Mouse (Mus musculus) kidney, embryonic 15.5 days (tissue): ENCODE data around the gene Ikbke. TPM values are rescaled to one million over a fixed set of nuclear protein-coding genes. Genes with fewer than 3 reads are reported as not detected.

Source experiments
- ATAC-seq: fragments of 200-750 bp; cut with Nextera tagmentation; replicated peaks from 2 replicates; pipeline ENCODE4 v1.8.0; 2017; ENCODE audit warnings: moderate TSS enrichment; ENCODE audit not compliant: low FRiP score
- H3K27ac ChIP-seq: fragments of 300-500 bp; sonication (generic); 2 replicates; pipeline ENCODE4 v1.5.1; 2015; ENCODE audit warnings: mild to moderate bottlenecking, inconsistent platforms
- H3K27me3 ChIP-seq: fragments of 300-500 bp; sonication (generic); 2 replicates; pipeline ENCODE4 v1.6.1; 2015; ENCODE audit warnings: inconsistent platforms
- H3K36me3 ChIP-seq: fragments of 300-500 bp; sonication (generic); 2 replicates; pipeline ENCODE4 v1.6.1; 2015; ENCODE audit warnings: inconsistent platforms
- H3K4me1 ChIP-seq: fragments of 300-500 bp; sonication (generic); 2 replicates; pipeline ENCODE4 v1.6.1; 2015; ENCODE audit warnings: inconsistent platforms
- H3K4me2 ChIP-seq: fragments of 300-500 bp; sonication (generic); 2 replicates; pipeline ENCODE4 v1.6.1; 2015; ENCODE audit warnings: moderate library complexity, mild to moderate bottlenecking, inconsistent platforms
- H3K4me3 ChIP-seq: fragments of 300-500 bp; sonication (generic); replicated peaks from 2 replicates; pipeline ENCODE4 v1.5.1; 2015; ENCODE audit warnings: mild to moderate bottlenecking, inconsistent platforms
- H3K9ac ChIP-seq: fragments of 300-500 bp; sonication (generic); 2 replicates; pipeline ENCODE4 v1.6.1; 2015; ENCODE audit warnings: mild to moderate bottlenecking, inconsistent platforms
- H3K9me3 ChIP-seq: fragments of 300-500 bp; sonication (generic); replicated peaks from 2 replicates; pipeline ENCODE4 v1.6.1; 2016; ENCODE audit warnings: inconsistent platforms
- WGBS: fragments of 180-500 bp; shearing (Covaris S2); methylation state at CpG from one replicate; pipeline ENCODE4 v1.1.7; 2015; ENCODE audit warnings: mixed read lengths; 5-methylcytosine and 5-hydroxymethylcytosine counted together
- polyA plus RNA-seq: library from polyadenylated mRNA; unstranded; fragments of >200 nt; fragmentation: Nextera tagmentation; extraction: Ambion mirVana; gene quantifications from 2 replicates; pipeline ENCODE4 v1.2.1, GENCODE M21; 2015

Gene Ikbke
- polyA plus RNA-seq, 1 experiment from 2014 or later: 4.0 TPM

DNA sequence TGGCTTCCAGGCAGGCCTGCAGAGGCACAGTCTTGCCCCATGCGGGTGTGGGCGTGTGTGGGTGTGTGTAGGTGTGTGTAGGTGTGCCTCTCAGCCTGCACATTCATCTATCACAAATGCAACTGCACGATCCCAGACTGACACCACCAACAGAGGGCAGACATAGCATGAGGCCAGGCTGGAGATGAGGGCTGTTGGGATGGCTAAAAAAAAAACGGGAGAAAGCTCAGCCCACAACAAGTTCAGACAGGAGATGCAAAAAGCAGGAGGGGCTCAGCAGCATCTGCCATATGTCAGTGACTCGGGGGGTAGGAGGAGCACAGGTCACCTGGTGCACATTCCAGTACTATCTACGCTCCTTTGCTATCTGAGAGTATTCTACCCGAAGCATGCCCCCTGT is 51.2 kb downstream of the Ikbke start:
- H3K27me3 ChIP-seq: no peaks in the 10 kb centered on the region
- no peak overlapping the region for H3K4me2 ChIP-seq
- H3K27ac ChIP-seq: no peak overlapping the region
- no peak for ATAC-seq
- WGBS: 51% methylated on average over 7 of the region's 7 CpGs
- H3K4me1 ChIP-seq: peaks cover 7% of the 10 kb centered on the region
- no peak overlapping the region for H3K9ac ChIP-seq
- H3K9me3 ChIP-seq: no peaks in the 10 kb centered on the region
- H3K4me3 ChIP-seq: no peak overlapping the region
- no peaks in the 10 kb centered on the region for H3K36me3 ChIP-seq

- WGBS: 36% methylated on average over 12 of the region's 12 CpGs
- H3K27me3 ChIP-seq: no peaks in the 10 kb centered on the region
- no peaks in the 10 kb centered on the region for H3K36me3 ChIP-seq
- no peaks in the 10 kb centered on the region for H3K9me3 ChIP-seq
- H3K4me2 ChIP-seq: peak overlapping the region; percentile 40
- no peak overlapping the region for H3K9ac ChIP-seq
- peaks cover 7% of the 10 kb centered on the region for H3K4me1 ChIP-seq
- 0 out of 2 replicates have a peak overlapping the region, but pooled peaks have one; percentile 43 for H3K27ac ChIP-seq
- H3K4me3 ChIP-seq: no peak overlapping the region
- ATAC-seq: peak; percentile 96
Observed at GRCm38 (mm10) chr1:131224848-131225471, 54.4 kb downstream of the Ikbke start.

- ATAC-seq: no peak
- no peak overlapping the region for H3K27ac ChIP-seq
- H3K36me3 ChIP-seq: no peaks in the 10 kb centered on the region
- no peaks in the 10 kb centered on the region for H3K27me3 ChIP-seq
- peaks cover 7% of the 10 kb centered on the region for H3K4me1 ChIP-seq
- no peak overlapping the region for H3K4me3 ChIP-seq
- H3K4me2 ChIP-seq: no peak overlapping the region
- 91% methylated on average over 2 of the region's 2 CpGs for WGBS
- H3K9me3 ChIP-seq: no peaks in the 10 kb centered on the region
- H3K9ac ChIP-seq: no peak overlapping the region
Observed at GRCm38 (mm10) chr1:131223345-131223744, 56.1 kb downstream of the Ikbke start.

- no peak overlapping the region for H3K27ac ChIP-seq
- no peaks in the 10 kb centered on the region for H3K27me3 ChIP-seq
- ATAC-seq: no peak
- 82% methylated on average over 13 of the region's 13 CpGs for WGBS
- H3K9ac ChIP-seq: no peak overlapping the region
- no peaks in the 10 kb centered on the region for H3K9me3 ChIP-seq
- no peak overlapping the region for H3K4me3 ChIP-seq
- peaks cover 7% of the 10 kb centered on the region for H3K4me1 ChIP-seq
- no peak overlapping the region for H3K4me2 ChIP-seq
- no peaks in the 10 kb centered on the region for H3K36me3 ChIP-seq
Observed at GRCm38 (mm10) chr1:131221822-131222590, 57.4 kb downstream of the Ikbke start.

- Histone ChIP-seq H3K27me3 (no peaks in the 10 kb centered on the region), H3K9ac (no peak overlapping the region), H3K4me2 (no peak overlapping the region), H3K9me3 (no peaks in the 10 kb centered on the region), H3K27ac (no peak overlapping the region), H3K36me3 (no peaks in the 10 kb centered on the region), H3K4me3 (no peak overlapping the region), H3K4me1 (no peaks in the 10 kb centered on the region)
- WGBS: 87% methylated on average over 11 of the region's 11 CpGs
- ATAC-seq: no peak
Observed at GRCm38 (mm10) chr1:131218933-131219332, 60.5 kb downstream of the Ikbke start.

- Histone ChIP-seq H3K36me3 (no peaks in the 10 kb centered on the region), H3K4me1 (0 out of 2 replicates have a peak, but pooled peaks cover 5% of the 10 kb centered on the region), H3K9ac (no peak overlapping the region), H3K9me3 (no peaks in the 10 kb centered on the region), H3K27me3 (0 out of 2 replicates have a peak, but pooled peaks cover 2% of the 10 kb centered on the region), H3K27ac (no peak overlapping the region), H3K4me3 (no peak overlapping the region), H3K4me2 (no peak overlapping the region)
- 76% methylated on average over 6 of the region's 6 CpGs for WGBS
- no peak for ATAC-seq
Observed at GRCm38 (mm10) chr1:131213361-131213760, 66.0 kb downstream of the Ikbke start.

DNA sequence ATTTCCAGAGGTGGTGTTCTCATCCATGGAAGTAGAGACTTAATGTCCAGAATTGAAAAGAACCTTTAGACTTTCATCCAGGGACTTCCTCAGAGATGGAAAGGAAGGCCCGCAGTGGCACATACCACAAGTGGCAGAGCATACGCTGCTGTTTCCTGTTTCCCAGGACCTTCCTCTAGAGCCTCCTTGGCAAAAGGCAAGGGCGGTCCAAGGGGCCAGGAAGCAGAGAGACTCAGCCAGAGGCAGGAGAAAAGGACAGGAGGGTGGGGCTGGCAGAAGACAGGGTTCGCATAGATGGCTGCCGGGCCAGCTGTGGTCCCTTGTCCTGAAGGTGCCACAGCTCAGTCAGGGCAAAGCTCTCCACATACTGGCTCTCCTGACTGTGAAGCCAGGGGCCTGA is 66.5 kb downstream of the Ikbke start:
- no peak overlapping the region for H3K9ac ChIP-seq
- H3K27ac ChIP-seq: no peak overlapping the region
- H3K9me3 ChIP-seq: no peaks in the 10 kb centered on the region
- H3K4me1 ChIP-seq: 0 out of 2 replicates have a peak, but pooled peaks cover 5% of the 10 kb centered on the region
- ATAC-seq: no peak
- H3K4me2 ChIP-seq: no peak overlapping the region
- WGBS: 60% methylated on average over 5 of the region's 5 CpGs
- H3K27me3 ChIP-seq: 0 out of 2 replicates have a peak, but pooled peaks cover 2% of the 10 kb centered on the region
- H3K4me3 ChIP-seq: no peak overlapping the region
- no peaks in the 10 kb centered on the region for H3K36me3 ChIP-seq

DNA sequence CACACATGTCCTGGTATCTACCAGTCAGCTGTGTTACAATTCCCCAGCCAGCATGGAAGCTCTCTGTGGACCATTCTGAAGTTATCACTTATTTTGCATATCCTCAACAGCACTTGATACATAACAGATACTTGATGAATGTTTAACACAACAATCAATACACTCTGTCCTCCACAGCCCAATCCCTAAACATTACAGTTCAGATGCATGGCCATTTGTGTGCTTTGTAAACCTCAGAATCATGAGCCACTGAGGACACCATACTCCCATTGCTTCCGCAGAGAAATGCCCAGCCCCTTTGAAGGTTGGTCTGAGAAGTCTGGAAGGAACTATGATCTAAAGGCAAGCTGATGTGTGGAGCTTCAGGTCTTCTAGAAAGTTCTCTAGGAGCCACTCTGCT is 67.8 kb downstream of the Ikbke start:
- Histone ChIP-seq H3K9ac (no peak overlapping the region), H3K9me3 (no peaks in the 10 kb centered on the region), H3K36me3 (no peaks in the 10 kb centered on the region), H3K4me1 (0 out of 2 replicates have a peak, but pooled peaks cover 5% of the 10 kb centered on the region), H3K27me3 (0 out of 2 replicates have a peak, but pooled peaks cover 2% of the 10 kb centered on the region), H3K4me2 (no peak overlapping the region), H3K27ac (no peak overlapping the region), H3K4me3 (no peak overlapping the region)
- WGBS: 81% methylated on average over 1 of the region's 1 CpGs
- ATAC-seq: no peak

DNA sequence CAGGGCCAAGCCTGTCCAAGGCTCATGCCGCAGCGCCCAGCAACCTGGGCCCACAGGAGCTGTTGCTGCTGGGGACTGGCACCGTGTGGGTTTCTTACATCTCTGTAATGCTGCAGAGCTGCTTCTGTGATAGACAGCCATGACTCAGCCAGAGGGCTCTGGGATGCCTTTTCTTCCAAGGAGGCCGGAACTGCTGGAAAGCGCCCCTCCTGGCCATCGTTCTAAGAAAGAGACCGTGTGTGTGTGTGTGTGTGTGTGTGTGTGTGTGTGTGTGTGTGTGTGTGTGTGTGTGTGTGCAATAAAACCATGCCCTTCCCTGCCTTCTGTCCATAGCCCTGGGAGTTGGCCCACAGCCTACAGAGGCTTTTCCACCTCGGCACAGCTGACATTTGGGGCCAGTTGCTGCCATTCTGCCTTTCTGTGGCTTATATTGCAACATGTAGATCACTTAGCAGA is 69.4 kb downstream of the Ikbke start:
- Histone ChIP-seq H3K36me3 (no peaks in the 10 kb centered on the region), H3K4me3 (no peak overlapping the region), H3K27ac (no peak overlapping the region), H3K9ac (no peak overlapping the region), H3K4me1 (0 out of 2 replicates have a peak, but pooled peaks cover 5% of the 10 kb centered on the region), H3K9me3 (no peaks in the 10 kb centered on the region), H3K27me3 (0 out of 2 replicates have a peak, but pooled peaks cover 2% of the 10 kb centered on the region), H3K4me2 (no peak overlapping the region)
- 63% methylated on average over 8 of the region's 8 CpGs for WGBS
- ATAC-seq: no peak

GRCm38 (mm10) chr1:131208800-131209199 is 70.6 kb downstream of the Ikbke start:
- 73% methylated on average over 6 of the region's 6 CpGs for WGBS
- Histone ChIP-seq H3K9me3 (no peaks in the 10 kb centered on the region), H3K4me1 (0 out of 2 replicates have a peak, but pooled peaks cover 5% of the 10 kb centered on the region), H3K9ac (no peak overlapping the region), H3K27ac (no peak overlapping the region), H3K27me3 (0 out of 2 replicates have a peak, but pooled peaks cover 2% of the 10 kb centered on the region), H3K4me2 (no peak overlapping the region), H3K4me3 (no peak overlapping the region), H3K36me3 (no peaks in the 10 kb centered on the region)
- ATAC-seq: no peak

DNA sequence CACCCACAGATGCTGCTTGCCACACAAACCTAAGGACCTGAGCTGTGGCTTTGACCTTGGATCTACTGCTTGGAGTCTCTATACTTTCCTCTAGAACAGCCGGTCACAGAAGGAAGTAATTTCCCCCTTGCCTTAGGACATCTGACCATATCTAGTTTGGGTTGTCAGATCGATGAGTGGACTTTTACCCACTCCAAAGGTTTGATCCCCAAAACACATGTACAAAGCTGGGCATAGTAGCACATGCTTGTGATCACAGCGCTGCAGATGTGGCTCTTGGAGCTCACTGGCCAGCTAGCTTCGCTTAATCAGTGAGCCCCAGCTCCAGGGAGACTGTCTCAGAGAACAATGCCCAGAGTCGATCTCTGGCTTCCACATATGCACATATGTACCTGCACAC is 71.3 kb downstream of the Ikbke start:
- Histone ChIP-seq H3K4me1 (0 out of 2 replicates have a peak, but pooled peaks cover 3% of the 10 kb centered on the region), H3K27ac (no peak overlapping the region), H3K9ac (no peak overlapping the region), H3K36me3 (no peaks in the 10 kb centered on the region), H3K4me3 (no peak overlapping the region), H3K9me3 (no peaks in the 10 kb centered on the region), H3K4me2 (no peak overlapping the region), H3K27me3 (0 out of 2 replicates have a peak, but pooled peaks cover 2% of the 10 kb centered on the region)
- ATAC-seq: no peak
- WGBS: 92% methylated on average over 5 of the region's 5 CpGs

DNA sequence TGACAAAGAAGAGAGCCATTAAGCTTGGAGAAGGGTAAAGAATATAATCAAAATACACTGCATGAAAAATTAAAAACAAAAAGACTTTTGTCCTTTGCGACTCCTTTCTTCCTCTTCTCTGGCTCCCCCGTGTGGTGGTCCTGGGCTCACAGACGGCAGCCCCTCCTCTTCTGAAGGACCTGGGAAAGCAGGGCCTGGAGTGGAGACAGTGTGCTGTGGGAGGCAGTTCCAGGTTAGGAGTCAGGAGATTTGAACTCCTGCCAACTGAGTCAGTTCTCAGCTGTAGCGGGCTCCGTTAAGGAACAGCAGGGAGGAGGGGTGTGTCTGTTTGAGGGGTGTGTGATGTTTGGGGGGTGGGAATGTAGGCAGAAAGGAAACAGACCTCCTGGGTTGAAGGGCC is 71.9 kb downstream of the Ikbke start:
- H3K36me3 ChIP-seq: no peaks in the 10 kb centered on the region
- H3K4me2 ChIP-seq: no peak overlapping the region
- no peaks in the 10 kb centered on the region for H3K4me1 ChIP-seq
- H3K27ac ChIP-seq: no peak overlapping the region
- WGBS: 4% methylated on average over 5 of the region's 5 CpGs
- no peak overlapping the region for H3K4me3 ChIP-seq
- H3K9ac ChIP-seq: no peak overlapping the region
- ATAC-seq: peak; percentile 41; the same call in 1 of the 2 replicates
- 0 out of 2 replicates have a peak, but pooled peaks cover 2% of the 10 kb centered on the region for H3K27me3 ChIP-seq
- no peaks in the 10 kb centered on the region for H3K9me3 ChIP-seq
